Mouse (Mus musculus) kidney, postnatal 25 days (tissue): ENCODE results near the gene Tacc2.

ENCODE experiments used
- DNase-seq, 2 experiments: peaks; one replicate each; pipeline ENCODE4 v3.0.0; 2021; ENCODE audit warnings: mixed read lengths in 2 of 2

The Tacc2 gene

GRCm38 (mm10) chr7:130785923-130786575, 208.8 kb downstream of the Tacc2 start:
- peak; percentile 77 to 94 for DNase-seq

DNA sequence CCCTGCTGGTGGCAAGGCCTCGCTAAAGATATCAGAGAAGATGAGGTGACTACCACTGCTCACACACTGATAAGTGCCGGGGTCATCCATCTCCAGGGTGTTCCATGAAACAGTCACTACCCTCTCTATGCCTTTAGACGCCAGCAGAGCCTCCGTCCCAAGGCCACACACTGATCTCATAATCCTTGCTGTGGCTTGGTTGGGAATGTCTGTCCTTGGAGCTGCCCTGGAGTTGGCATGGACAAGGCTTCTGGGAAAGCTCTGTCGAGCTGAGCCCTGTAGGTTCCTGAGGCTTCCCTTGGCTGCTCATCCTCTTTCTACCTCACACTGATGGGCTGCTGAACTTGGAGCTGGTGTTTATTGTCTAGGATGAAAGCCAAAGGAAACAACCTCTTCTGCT, 209.5 kb downstream of the Tacc2 start:
- peak in 1 of 2 experiments; percentile 48 for DNase-seq

DNA sequence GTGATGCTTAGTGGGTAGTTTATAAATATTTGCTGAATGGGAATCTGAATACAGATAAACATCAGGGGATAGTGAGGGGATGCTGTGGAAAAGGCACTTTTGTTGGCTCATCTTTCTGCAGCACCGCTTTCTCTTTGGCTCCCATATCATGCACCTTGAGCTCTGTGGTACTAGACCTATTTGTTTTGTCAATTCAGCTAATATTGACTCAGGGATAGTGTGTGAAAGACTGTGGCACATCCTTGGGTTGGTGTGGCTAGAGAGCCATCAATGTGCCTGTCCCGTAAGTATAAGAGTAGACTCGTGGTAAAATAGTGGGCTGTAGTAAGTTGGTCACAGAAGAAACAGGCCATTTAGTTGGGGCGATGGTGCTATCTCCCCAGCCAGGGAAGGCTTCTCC, 210.3 kb downstream of the Tacc2 start:
- DNase-seq, result no peak

DNA sequence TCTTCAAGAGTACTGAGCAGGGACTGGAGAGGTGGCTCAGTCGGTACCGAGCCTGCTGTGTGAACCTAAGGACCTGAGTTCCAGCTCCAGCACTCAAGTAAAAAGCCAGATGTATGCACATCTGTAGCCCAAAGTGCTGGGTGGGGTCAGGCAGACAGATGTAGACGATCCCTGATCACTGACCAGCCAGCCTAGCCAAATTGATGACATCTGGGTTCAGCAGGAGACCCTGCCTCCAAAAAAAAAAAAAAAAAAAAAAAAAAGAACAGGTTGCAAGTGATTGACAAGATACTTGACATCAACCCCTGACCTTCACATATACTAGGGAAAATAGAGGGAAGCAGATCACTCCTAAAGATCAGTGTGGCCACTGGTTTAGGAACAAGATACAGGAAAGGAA, 211.7 kb downstream of the Tacc2 start:
- peak in 1 of 2 experiments; percentile 24 for DNase-seq

DNA sequence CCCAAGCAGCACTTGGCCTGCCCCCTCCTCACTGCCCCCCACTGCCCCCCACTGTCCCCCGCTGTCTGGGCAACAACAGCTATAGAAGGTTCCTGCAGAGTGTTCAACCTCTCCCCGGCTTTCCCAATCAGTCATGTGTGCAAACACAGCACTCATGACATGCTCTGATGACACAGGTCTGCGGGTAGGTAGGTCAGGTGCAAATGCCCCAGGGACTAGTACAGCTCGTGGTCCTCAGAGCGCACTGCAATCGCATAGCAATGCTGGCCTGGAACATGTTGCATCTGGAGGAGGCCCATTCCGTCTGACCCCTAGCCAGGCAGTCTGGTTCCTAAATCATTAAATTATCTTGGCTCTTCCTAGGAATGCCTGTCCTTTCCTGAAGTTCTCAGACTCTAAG, 212.2 kb downstream of the Tacc2 start:
- peak in 1 of 2 experiments; percentile 52 for DNase-seq

DNA sequence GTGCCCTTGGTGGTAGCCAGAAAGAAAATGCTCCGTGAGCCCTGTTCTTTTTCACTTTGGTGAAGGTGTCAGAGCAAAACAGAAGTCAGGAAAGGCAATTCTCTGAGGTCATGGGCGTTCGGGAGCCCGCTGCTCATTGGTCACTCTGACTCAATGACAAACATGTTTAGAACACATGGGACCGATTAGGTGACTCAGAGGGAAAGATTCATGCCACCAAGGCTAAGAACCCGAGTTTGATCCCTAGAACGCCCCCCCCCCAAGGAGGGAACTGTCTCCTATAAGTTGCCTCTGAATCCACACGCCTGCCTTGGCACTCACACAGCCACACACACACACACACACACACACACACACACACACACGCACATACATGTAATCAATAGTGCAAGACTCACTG, 216.4 kb downstream of the Tacc2 start:
- DNase-seq, result no peak

GRCm38 (mm10) chr7:130796786-130797185, 219.5 kb downstream of the Tacc2 start:
- no peak for DNase-seq

DNA sequence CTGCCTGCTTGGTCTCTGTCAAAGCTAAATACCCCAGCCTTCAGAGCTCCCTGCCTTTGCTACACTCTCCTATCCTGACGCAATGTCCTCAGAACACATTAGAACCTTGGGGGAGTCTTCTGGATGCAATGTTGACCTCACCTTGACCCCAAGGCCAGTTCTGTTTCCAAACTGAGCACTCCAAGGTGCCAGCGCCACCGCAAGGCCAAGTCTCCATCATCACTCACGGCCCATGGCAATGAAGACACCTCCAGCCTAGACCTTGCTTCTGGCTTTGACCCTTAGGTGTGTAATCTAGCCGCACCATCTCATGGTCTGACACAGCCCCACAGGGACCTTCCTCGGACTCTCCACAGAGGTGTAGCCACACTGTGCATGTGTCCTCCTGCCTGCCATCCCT, 220.3 kb downstream of the Tacc2 start:
- no peak for DNase-seq

DNA sequence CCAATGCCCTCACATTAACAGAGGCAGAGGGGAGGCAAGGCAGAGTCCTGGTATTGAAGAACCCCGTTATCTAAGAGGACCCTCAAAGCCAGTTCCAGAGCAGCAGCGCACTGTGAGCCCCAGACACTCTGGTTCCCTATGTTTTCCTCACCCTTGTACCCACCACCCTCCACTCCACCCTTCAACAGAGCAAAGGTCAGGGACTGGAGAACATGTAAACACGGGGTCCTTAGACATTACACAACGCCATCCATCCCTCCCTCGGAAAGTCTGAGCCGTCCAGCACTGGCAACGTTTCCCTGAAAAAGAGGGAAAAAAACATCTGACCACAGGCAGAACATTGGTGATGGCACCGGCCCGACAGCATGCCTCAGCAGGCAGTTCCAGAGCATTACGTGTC, 222.2 kb downstream of the Tacc2 start:
- DNase-seq, result peak in 1 of 2 experiments; percentile 61

DNA sequence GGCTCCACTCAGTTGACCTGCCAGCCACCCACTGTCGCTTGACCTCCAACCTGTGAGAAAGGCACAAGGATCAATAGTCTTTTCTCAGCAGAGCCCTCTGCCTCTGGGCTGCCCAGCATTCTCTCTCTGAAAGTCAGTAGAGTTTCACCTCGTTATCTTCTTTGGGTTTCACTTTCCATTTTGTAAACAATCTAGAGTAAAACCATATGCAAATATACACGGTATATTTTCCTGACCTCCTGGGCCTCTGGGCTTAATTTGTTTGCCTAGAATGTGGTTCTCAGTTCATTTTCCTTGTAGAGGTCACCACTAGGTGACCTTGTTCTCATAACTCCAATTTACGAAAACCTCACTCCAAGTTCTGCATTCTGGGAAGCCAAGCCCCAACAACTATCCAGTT, 223.4 kb downstream of the Tacc2 start:
- no peak for DNase-seq

GRCm38 (mm10) chr7:130801811-130802210, 224.6 kb downstream of the Tacc2 start:
- no peak for DNase-seq

GRCm38 (mm10) chr7:130803251-130803825, 226.1 kb downstream of the Tacc2 start:
- DNase-seq, result no peak

- peak; percentile 49 to 80 for DNase-seq
Measured at GRCm38 (mm10) chr7:130804991-130805390, 227.8 kb downstream of the Tacc2 start.

DNA sequence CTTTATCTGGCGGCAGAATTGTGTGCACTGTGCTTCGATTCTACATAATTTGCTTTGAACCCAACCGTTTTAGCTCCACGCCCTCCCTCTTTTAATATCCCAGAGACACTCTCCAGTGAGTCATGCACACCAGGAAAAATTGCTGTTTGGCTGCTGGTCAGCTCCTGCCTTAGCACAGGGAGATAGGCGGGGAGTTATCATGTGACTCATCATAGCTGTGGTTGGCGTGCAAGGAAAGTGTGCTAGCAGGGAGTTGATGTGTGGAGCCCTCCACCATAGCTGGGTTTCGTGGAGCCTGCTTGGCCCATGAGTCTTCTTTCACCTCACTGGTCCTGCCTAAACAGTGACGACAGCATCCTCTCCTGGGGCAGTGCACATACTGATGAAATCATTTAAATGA, 230.5 kb downstream of the Tacc2 start:
- DNase-seq, result peak; percentile 33 to 57

GRCm38 (mm10) chr7:130808694-130809093, 231.5 kb downstream of the Tacc2 start:
- DNase-seq, result no peak

GRCm38 (mm10) chr7:130810238-130810637, 233.0 kb downstream of the Tacc2 start:
- DNase-seq, result no peak

- no peak for DNase-seq
Measured at GRCm38 (mm10) chr7:130812407-130812806, 235.2 kb downstream of the Tacc2 start.
